Mouse (Mus musculus): ENCODE data around the gene Ube2j1.

DNA sequence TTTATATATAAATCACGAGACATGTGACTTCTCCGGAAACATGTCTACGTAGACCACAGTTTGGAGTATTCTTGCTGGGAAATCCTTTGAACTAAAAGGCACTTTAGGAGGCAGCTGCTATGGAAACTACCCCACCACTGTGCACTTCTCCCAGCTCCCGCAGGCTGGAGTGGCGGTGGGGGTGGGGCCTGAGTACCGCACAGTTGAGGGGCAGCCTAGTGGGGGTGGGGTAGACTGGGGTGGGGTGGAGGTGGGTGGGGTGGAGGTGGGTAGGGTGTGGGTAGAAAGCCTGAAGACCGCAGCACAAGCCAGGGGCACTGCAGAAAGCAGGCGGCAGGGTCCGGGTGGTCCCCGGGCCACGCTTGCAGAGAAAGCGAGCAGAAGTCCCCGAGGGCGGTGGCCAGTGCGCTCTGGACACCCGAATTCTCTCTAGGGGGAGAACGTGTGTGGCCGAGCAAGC lies 48.5 kb upstream of the Ube2j1 start, which contains the start of gene Rragd:
- no peak for TF ChIP-seq CTCF (IDR thresholded peaks at IDR 0.05; ENCODE audit: low read depth, low read length)
- TF ChIP-seq POLR2A (IDR thresholded peaks at IDR 0.05; ENCODE audit: extremely low read depth, insufficient read depth, low read length), result no peak
